Mouse (Mus musculus) liver, postnatal 0 days (tissue): Measurements from ENCODE around the gene Kat8. TPM values are rescaled to one million over a fixed set of nuclear protein-coding genes. Genes with fewer than 3 reads are reported as not detected.

Experiments used
- ATAC-seq: fragments of 200-750 bp; cut with Nextera tagmentation; 2 replicates; pipeline ENCODE4 v1.8.0; 2017; ENCODE audit warnings: mild to moderate bottlenecking, moderate library complexity
- DNase-seq: peaks from one replicate; pipeline ENCODE4 v3.0.0-alpha.2; 2016
- H3K27ac ChIP-seq: fragments of 300-500 bp; sonication (generic); 2 replicates; pipeline ENCODE4 v1.5.1; 2014; ENCODE audit warnings: antibody characterized with exemption, moderate library complexity, mild to moderate bottlenecking, low read depth
- H3K27me3 ChIP-seq: fragments of 300-500 bp; sonication (generic); 2 replicates; pipeline ENCODE4 v1.6.1; 2014; ENCODE audit warnings: low read length, control low read depth, mixed read lengths; ENCODE audit not compliant: insufficient read depth
- H3K36me3 ChIP-seq: fragments of 300-500 bp; sonication (generic); replicated peaks from 2 replicates; pipeline ENCODE4 v1.6.1; 2014; ENCODE audit warnings: mild to moderate bottlenecking, control low read depth, low read length, moderate library complexity, mixed read lengths; ENCODE audit not compliant: insufficient read depth
- H3K4me1 ChIP-seq: fragments of 300-500 bp; sonication (generic); 2 replicates; pipeline ENCODE4 v1.6.1; 2014; ENCODE audit warnings: antibody characterized with exemption, mild to moderate bottlenecking, control low read depth; ENCODE audit not compliant: insufficient read depth
- H3K4me2 ChIP-seq: fragments of 300-500 bp; sonication (generic); 2 replicates; pipeline ENCODE4 v1.6.1; 2014; ENCODE audit warnings: low read depth, mild to moderate bottlenecking, low read length, moderate library complexity, mixed read lengths
- H3K4me3 ChIP-seq: fragments of 300-500 bp; sonication (generic); 2 replicates; pipeline ENCODE4 v1.5.1; 2014; ENCODE audit warnings: low read depth, low read length
- H3K9ac ChIP-seq: fragments of 300-500 bp; sonication (generic); replicated peaks from 2 replicates; pipeline ENCODE4 v1.6.1; 2014; ENCODE audit warnings: mild to moderate bottlenecking, moderate library complexity
- H3K9me3 ChIP-seq: fragments of 300-500 bp; sonication (generic); 2 replicates; pipeline ENCODE4 v1.6.1; 2016; ENCODE audit warnings: mild to moderate bottlenecking, control low read depth, low read length, mixed read lengths
- CTCF ChIP-seq: sonication (generic); IDR thresholded peaks from 2 replicates; pipeline ENCODE4 v1.5.1; 2016; ENCODE audit warnings: antibody characterized with exemption, low read depth
- EP300 ChIP-seq: IDR thresholded peaks from 2 replicates; pipeline ENCODE4 v1.6.1; 2016; ENCODE audit warnings: antibody characterized with exemption, low read depth, mild to moderate bottlenecking
- WGBS: fragments of 180-500 bp; shearing (Covaris S2); extraction: QIAGEN DNeasy Blood & Tissue Kit; methylation state at CpG from one replicate; pipeline ENCODE4 v1.1.7; 2014; ENCODE audit not compliant: insufficient replicate concordance; 5-methylcytosine and 5-hydroxymethylcytosine counted together
- polyA plus RNA-seq: library from polyadenylated mRNA; unstranded; fragments of >200 nt; fragmentation: Nextera tagmentation; extraction: Ambion mirVana; gene quantifications from 2 replicates; pipeline ENCODE4 v1.2.1, GENCODE M21; 2015

Kat8 gene
- polyA plus RNA-seq, 1 experiment from 2014 or later: 13.2 TPM

DNA sequence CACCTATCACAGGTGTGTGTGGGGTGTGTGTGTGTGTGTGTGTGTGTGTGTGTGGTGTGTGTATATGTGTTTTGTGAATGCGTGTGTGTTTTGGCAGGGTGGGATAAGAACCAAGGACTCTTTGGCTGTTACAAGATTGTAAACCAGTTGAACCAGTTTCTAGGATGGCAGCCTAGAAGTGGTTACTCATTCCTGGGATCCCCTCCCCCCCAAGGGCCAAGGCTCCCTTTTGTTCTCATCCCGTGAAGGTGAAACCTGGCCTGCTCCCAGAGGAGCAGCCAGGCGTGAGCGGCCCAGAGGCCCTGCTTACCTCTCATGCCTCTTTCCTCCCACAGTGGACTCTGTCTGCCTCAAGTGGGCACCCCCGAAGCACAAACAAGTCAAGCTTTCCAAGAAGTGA lies 12.9 kb downstream of the Kat8 start:
- no peak for DNase-seq
- ATAC-seq: no peak
- no peak for TF ChIP-seq EP300
- Histone ChIP-seq H3K27me3 (no peaks in the 10 kb centered on the region), H3K27ac (no peak overlapping the region), H3K36me3 (peaks cover 16% of the 10 kb centered on the region; the same call in 1 of the 2 replicates), H3K9me3 (no peaks in the 10 kb centered on the region), H3K4me1 (peaks cover 34% of the 10 kb centered on the region), H3K9ac (no peak overlapping the region), H3K4me3 (no peak overlapping the region), H3K4me2 (no peak overlapping the region)
- 89% methylated on average over 5 of the region's 5 CpGs for WGBS

DNA sequence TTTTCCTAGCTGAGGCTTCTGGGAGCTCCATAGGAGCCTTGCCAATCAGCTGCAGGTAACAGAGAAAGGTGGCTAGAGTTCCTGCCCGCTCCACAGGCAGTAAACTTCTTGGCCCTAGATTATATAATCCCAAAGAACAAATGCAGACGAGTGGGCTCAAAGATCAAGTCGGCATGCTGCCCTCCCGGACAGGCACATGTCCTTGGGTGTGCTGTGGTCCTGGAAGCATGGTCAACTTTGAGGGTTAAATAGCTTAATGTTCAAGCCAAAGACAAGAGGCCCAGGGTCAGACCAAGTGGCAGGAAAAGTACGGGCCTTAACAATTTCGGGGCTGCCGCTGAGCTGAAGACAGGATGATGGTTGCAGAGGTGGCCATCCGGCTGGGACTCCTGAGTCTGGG lies 13.8 kb downstream of the Kat8 start:
- 89% methylated on average over 8 of the region's 8 CpGs for WGBS
- H3K27ac ChIP-seq: no peak overlapping the region

DNA sequence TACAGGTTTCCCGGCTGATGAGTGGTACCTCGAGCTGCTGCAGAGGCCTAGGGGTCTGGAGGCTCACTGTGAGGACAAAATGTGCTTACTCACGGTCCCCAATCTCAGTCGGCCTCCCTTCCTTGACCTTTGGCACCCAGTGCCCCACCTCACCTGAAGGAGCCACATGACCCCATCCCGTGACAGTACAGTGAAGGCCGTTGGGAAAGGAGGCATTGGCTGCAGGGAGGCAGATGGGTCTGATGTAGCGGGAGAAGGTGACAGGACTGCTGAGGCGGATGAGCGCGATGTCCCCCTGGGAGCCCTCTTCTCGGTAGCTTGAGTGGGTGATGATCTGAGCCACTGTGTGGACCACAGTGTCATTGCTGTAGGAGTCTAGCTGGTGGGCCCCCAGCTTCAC lies 14.5 kb downstream of the Kat8 start:
- no peak overlapping the region for H3K9ac ChIP-seq
- no peak overlapping the region for H3K4me3 ChIP-seq
- H3K27ac ChIP-seq: no peak overlapping the region
- H3K4me2 ChIP-seq: no peak overlapping the region
- no peaks in the 10 kb centered on the region for H3K27me3 ChIP-seq
- no peak for TF ChIP-seq CTCF
- no peak for TF ChIP-seq EP300
- no peaks in the 10 kb centered on the region for H3K9me3 ChIP-seq
- DNase-seq (no peak), ATAC-seq (no peak)
- peaks cover 16% of the 10 kb centered on the region; the same call in 1 of the 2 replicates for H3K36me3 ChIP-seq
- 75% methylated on average over 11 of the region's 11 CpGs for WGBS
- H3K4me1 ChIP-seq: peaks cover 36% of the 10 kb centered on the region

More for the DNA sequence above, 13.8 kb downstream of the Kat8 start:
- no peak overlapping the region for H3K9ac ChIP-seq
- no peaks in the 10 kb centered on the region for H3K9me3 ChIP-seq
- H3K4me3 ChIP-seq: no peak overlapping the region
- TF ChIP-seq EP300 (no peak), CTCF (no peak)
- H3K4me2 ChIP-seq: no peak overlapping the region
- no peak for ATAC-seq
- H3K4me1 ChIP-seq: peaks cover 34% of the 10 kb centered on the region
- DNase-seq: no peak
- peaks cover 16% of the 10 kb centered on the region; the same call in 1 of the 2 replicates for H3K36me3 ChIP-seq
- no peaks in the 10 kb centered on the region for H3K27me3 ChIP-seq

DNA sequence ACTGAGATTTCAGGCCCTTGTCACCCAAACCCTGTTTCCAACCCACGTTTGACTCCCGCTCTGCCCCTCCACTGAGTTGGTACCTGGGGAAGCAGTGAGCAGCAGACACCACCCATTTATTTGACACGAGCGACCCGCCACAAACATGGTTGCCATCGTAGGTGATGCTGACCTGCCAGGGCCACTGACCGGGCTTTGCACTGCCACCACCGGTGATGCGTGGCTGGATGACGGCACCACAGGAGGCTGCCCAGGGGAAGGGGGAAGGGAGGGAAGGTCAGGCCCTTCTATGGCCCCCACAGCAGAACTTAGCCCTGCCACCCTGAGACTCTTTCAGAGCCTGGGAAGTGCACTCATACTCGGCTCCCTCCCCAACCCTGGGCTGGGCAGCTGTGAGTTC lies 15.4 kb downstream of the Kat8 start:
- Histone ChIP-seq H3K4me1 (peaks cover 32% of the 10 kb centered on the region), H3K36me3 (peaks cover 16% of the 10 kb centered on the region; the same call in 1 of the 2 replicates), H3K9ac (0 out of 2 replicates have a peak overlapping the region, but pooled peaks have one; percentile 41), H3K27me3 (no peaks in the 10 kb centered on the region), H3K27ac (no peak overlapping the region), H3K4me2 (peak overlapping the region; percentile 29; the same call in 1 of the 2 replicates), H3K4me3 (no peak overlapping the region), H3K9me3 (no peaks in the 10 kb centered on the region)
- ATAC-seq (no peak), DNase-seq (no peak)
- WGBS: 86% methylated on average over 11 of the region's 11 CpGs
- TF ChIP-seq CTCF (no peak), EP300 (no peak)

DNA sequence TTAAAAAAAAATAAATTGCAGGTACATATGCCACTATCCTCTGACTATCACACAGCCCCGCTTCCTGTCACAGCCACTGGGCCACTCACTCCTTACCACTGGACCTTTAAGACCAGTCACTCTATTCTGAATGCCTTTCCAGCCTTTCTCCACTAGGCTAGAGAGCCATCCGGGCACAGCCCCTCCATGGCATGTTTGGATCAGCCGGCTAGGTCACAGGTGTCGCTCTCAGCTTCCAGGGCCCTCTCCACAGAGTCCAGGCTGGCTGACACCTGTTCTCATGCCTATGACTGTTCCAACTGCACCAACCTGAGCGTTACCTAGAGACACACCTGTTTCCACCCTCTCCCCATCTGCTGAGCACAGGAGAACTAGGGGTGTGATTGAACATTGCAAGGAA lies 16.3 kb downstream of the Kat8 start:
- peak overlapping the region; percentile 68 for H3K4me2 ChIP-seq
- peak overlapping the region; percentile 42 for H3K4me3 ChIP-seq
- no peaks in the 10 kb centered on the region for H3K27me3 ChIP-seq
- H3K4me1 ChIP-seq: peaks cover 28% of the 10 kb centered on the region
- TF ChIP-seq EP300: no peak
- 0 out of 2 replicates have a peak, but pooled peaks have one; percentile 5 for TF ChIP-seq CTCF
- no peaks in the 10 kb centered on the region for H3K9me3 ChIP-seq
- peak overlapping the region; percentile 52 for H3K9ac ChIP-seq
- H3K27ac ChIP-seq: no peak overlapping the region
- DNase-seq: no peak
- peaks cover 16% of the 10 kb centered on the region; the same call in 1 of the 2 replicates for H3K36me3 ChIP-seq
- ATAC-seq: peak; percentile 10; the same call in 1 of the 2 replicates
- WGBS: 56% methylated on average over 5 of the region's 5 CpGs

- Histone ChIP-seq H3K4me1 (peaks cover 34% of the 10 kb centered on the region), H3K4me3 (peak within 1 kb of the TSS; percentile 42), H3K4me2 (peak within 1 kb of the TSS; percentile 68), H3K27ac (peak within 1 kb of the TSS; percentile 86; the same call in 1 of the 2 replicates), H3K9ac (peak within 1 kb of the TSS; percentile 52), H3K9me3 (no peaks in the 10 kb centered on the region), H3K27me3 (no peaks in the 10 kb centered on the region), H3K36me3 (peaks cover 10% of the 10 kb centered on the region; the same call in 1 of the 2 replicates)
- no peak for TF ChIP-seq CTCF
- TF ChIP-seq EP300: no peak
- ATAC-seq (peak; percentile 26; the same call in 1 of the 2 replicates), DNase-seq (peak; percentile 66)
- 48% methylated on average over 6 of the region's 6 CpGs for WGBS
Measured at GRCm38 (mm10) chr7:127929923-127930322, 17.6 kb downstream of the Kat8 start, which contains the start of gene Prss8. Gene Prss8 (minus strand): TSS chr7:127930104.
